Mouse (Mus musculus): ENCODE measurements around the gene Btbd6. TPM values are rescaled to one million over a fixed set of nuclear protein-coding genes. Genes with fewer than 3 reads are reported as not detected.

Gene Btbd6
- polyA plus RNA-seq, 1 experiment = not detected

DNA sequence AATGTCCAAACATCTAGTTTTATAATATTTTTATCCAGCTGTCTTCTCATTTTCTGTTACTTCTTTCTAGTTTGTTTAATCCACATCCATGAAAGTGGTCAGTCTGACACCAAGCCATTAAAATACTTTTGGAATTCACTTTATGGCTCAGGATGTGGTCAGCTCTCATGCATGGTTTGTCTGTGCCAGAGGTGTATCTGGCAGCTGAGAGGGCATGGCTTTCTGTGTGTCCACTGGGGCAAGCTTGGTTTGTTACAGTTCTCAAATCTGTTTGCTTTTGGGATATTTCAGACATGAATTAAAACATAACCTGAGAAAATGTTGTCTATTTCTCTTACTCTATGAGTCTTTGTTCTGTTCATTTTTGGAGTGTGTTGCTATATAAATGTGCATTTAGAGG, 45.2 kb downstream of the Btbd6 start:
- H3K27ac ChIP-seq (ENCODE audit: insufficient read depth, low read depth, low read length) = no peak overlapping the region
- TF ChIP-seq POLR2A (IDR thresholded peaks at IDR 0.05; ENCODE audit: insufficient read depth, low read depth, low read length) (no peak), CTCF (IDR thresholded peaks at IDR 0.05; ENCODE audit: insufficient read depth, low read depth, low read length) (no peak)
- H3K4me3 ChIP-seq (ENCODE audit: insufficient read depth, low read depth, low read length) = no peak overlapping the region
- peaks cover 10% of the 10 kb centered on the region for H3K4me1 ChIP-seq (ENCODE audit: control insufficient read depth, insufficient read depth, low read length)

GRCm38 (mm10) chr12:113023082-113023481, 46.8 kb downstream of the Btbd6 start:
- TF ChIP-seq CTCF (IDR thresholded peaks at IDR 0.05; ENCODE audit: insufficient read depth, low read depth, low read length) = no peak
- no peak for TF ChIP-seq POLR2A (IDR thresholded peaks at IDR 0.05; ENCODE audit: insufficient read depth, low read depth, low read length)
- 82% methylated on average over 4 of the region's 4 CpGs for WGBS
- Histone ChIP-seq H3K4me3 (ENCODE audit: insufficient read depth, low read depth, low read length) (no peak overlapping the region), H3K4me1 (ENCODE audit: control insufficient read depth, insufficient read depth, low read length) (peaks cover 5% of the 10 kb centered on the region), H3K27ac (ENCODE audit: insufficient read depth, low read depth, low read length) (no peak overlapping the region)

GRCm38 (mm10) chr12:113026557-113026956, 50.3 kb downstream of the Btbd6 start:
- no peak overlapping the region for H3K27ac ChIP-seq (ENCODE audit: insufficient read depth, low read depth, low read length)
- 100% methylated on average over 1 of the region's 1 CpGs for WGBS
- TF ChIP-seq CTCF (IDR thresholded peaks at IDR 0.05; ENCODE audit: insufficient read depth, low read depth, low read length) (no peak), POLR2A (IDR thresholded peaks at IDR 0.05; ENCODE audit: insufficient read depth, low read depth, low read length) (no peak)
- H3K4me1 ChIP-seq (ENCODE audit: control insufficient read depth, insufficient read depth, low read length) = peaks cover 19% of the 10 kb centered on the region
- H3K4me3 ChIP-seq (ENCODE audit: insufficient read depth, low read depth, low read length) = no peak overlapping the region

GRCm38 (mm10) chr12:113027495-113027894, 51.2 kb downstream of the Btbd6 start:
- Histone ChIP-seq H3K4me3 (ENCODE audit: insufficient read depth, low read depth, low read length) (no peak overlapping the region), H3K27ac (ENCODE audit: insufficient read depth, low read depth, low read length) (no peak overlapping the region), H3K4me1 (ENCODE audit: control insufficient read depth, insufficient read depth, low read length) (peaks cover 26% of the 10 kb centered on the region)
- TF ChIP-seq POLR2A (IDR thresholded peaks at IDR 0.05; ENCODE audit: insufficient read depth, low read depth, low read length) = no peak
- TF ChIP-seq CTCF (IDR thresholded peaks at IDR 0.05; ENCODE audit: insufficient read depth, low read depth, low read length) = no peak
- 89% methylated on average over 2 of the region's 2 CpGs for WGBS

GRCm38 (mm10) chr12:113028067-113028466, 51.8 kb downstream of the Btbd6 start:
- 36% methylated on average over 5 of the region's 5 CpGs for WGBS
- no peak overlapping the region for H3K27ac ChIP-seq (ENCODE audit: insufficient read depth, low read depth, low read length)
- H3K4me3 ChIP-seq (ENCODE audit: insufficient read depth, low read depth, low read length) = no peak overlapping the region
- H3K4me1 ChIP-seq (ENCODE audit: control insufficient read depth, insufficient read depth, low read length) = peaks cover 32% of the 10 kb centered on the region
- TF ChIP-seq POLR2A (IDR thresholded peaks at IDR 0.05; ENCODE audit: insufficient read depth, low read depth, low read length) (no peak), CTCF (IDR thresholded peaks at IDR 0.05; ENCODE audit: insufficient read depth, low read depth, low read length) (no peak)

Other genes with a start within 250 kb of the Btbd6 start
- gene Pld4, start 215.8 kb upstream of the Btbd6 start, polyA plus RNA-seq (2012; ENCODE audit: insufficient read depth, insufficient read length, low replicate concordance, missing spikeins) = not detected in 2 replicates
- gene Ahnak2, start 173.8 kb upstream of the Btbd6 start, polyA plus RNA-seq (2012; ENCODE audit: insufficient read depth, insufficient read length, low replicate concordance, missing spikeins) = not detected in 2 replicates
- gene Clba1, start 167.5 kb upstream of the Btbd6 start, polyA plus RNA-seq (2012; ENCODE audit: insufficient read depth, insufficient read length, low replicate concordance, missing spikeins) = not detected in 2 replicates
- not detected in 2 replicates for gene Cdca4, start 147.1 kb upstream of the Btbd6 start, polyA plus RNA-seq (2012; ENCODE audit: insufficient read depth, insufficient read length, low replicate concordance, missing spikeins)
- gene Gpr132, start 108.3 kb upstream of the Btbd6 start, polyA plus RNA-seq (2012; ENCODE audit: insufficient read depth, insufficient read length, low replicate concordance, missing spikeins) = not detected in 2 replicates
- not detected in 2 replicates for gene Jag2, start 46.7 kb upstream of the Btbd6 start, polyA plus RNA-seq (2012; ENCODE audit: insufficient read depth, insufficient read length, low replicate concordance, missing spikeins)
- not detected in 2 replicates for gene Nudt14, start 34.4 kb upstream of the Btbd6 start, polyA plus RNA-seq (2012; ENCODE audit: insufficient read depth, insufficient read length, low replicate concordance, missing spikeins)
- gene Brf1, start 24.2 kb downstream of the Btbd6 start, polyA plus RNA-seq (2012; ENCODE audit: insufficient read depth, insufficient read length, low replicate concordance, missing spikeins) = not detected in 2 replicates
- not detected in 2 replicates for gene Pacs2, start 38.0 kb downstream of the Btbd6 start, polyA plus RNA-seq (2012; ENCODE audit: insufficient read depth, insufficient read length, low replicate concordance, missing spikeins)
- gene Tex22, start 98.0 kb downstream of the Btbd6 start, polyA plus RNA-seq (2012; ENCODE audit: insufficient read depth, insufficient read length, low replicate concordance, missing spikeins) = not detected in 2 replicates
- not detected in 2 replicates for gene Mta1, start 121.8 kb downstream of the Btbd6 start, polyA plus RNA-seq (2012; ENCODE audit: insufficient read depth, insufficient read length, low replicate concordance, missing spikeins)
- gene Crip2, start 163.8 kb downstream of the Btbd6 start, polyA plus RNA-seq (2012; ENCODE audit: insufficient read depth, insufficient read length, low replicate concordance, missing spikeins) = not detected in 2 replicates
- gene Crip1, start 169.8 kb downstream of the Btbd6 start, polyA plus RNA-seq (2012; ENCODE audit: insufficient read depth, insufficient read length, low replicate concordance, missing spikeins) = not detected in 2 replicates
- gene Tedc1, start 179.9 kb downstream of the Btbd6 start, polyA plus RNA-seq (2012; ENCODE audit: insufficient read depth, insufficient read length, low replicate concordance, missing spikeins) = not detected in 2 replicates
- gene Tmem121, start 209.4 kb downstream of the Btbd6 start, polyA plus RNA-seq (2012; ENCODE audit: insufficient read depth, insufficient read length, low replicate concordance, missing spikeins) = not detected in 2 replicates